Mouse (Mus musculus) liver, embryonic 13.5 days (tissue): ENCODE results near the gene Rps12. TPM values are rescaled to one million over a fixed set of nuclear protein-coding genes. Genes with fewer than 3 reads are reported as not detected.

Experiments used
- ATAC-seq: fragments of 200-750 bp; cut with Nextera tagmentation; 2 replicates; pipeline ENCODE4 v1.8.0; 2017; ENCODE audit warnings: low read depth, mild to moderate bottlenecking, moderate number of reproducible peaks, moderate library complexity
- DNase-seq: peaks from one replicate; pipeline ENCODE4 v3.0.0; 2022
- H3K27ac ChIP-seq: fragments of 300-500 bp; sonication (generic); 2 replicates; pipeline ENCODE4 v1.5.1; 2015; ENCODE audit warnings: moderate library complexity, mild to moderate bottlenecking, inconsistent platforms
- H3K27me3 ChIP-seq: fragments of 300-500 bp; sonication (generic); 2 replicates; pipeline ENCODE4 v1.6.1; 2015; ENCODE audit warnings: mild to moderate bottlenecking, inconsistent platforms
- H3K36me3 ChIP-seq: fragments of 300-500 bp; sonication (generic); 2 replicates; pipeline ENCODE4 v1.6.1; 2015; ENCODE audit warnings: mild to moderate bottlenecking, inconsistent platforms
- H3K4me1 ChIP-seq: fragments of 300-500 bp; sonication (generic); replicated peaks from 2 replicates; pipeline ENCODE4 v1.6.1; 2015; ENCODE audit warnings: inconsistent platforms
- H3K4me2 ChIP-seq: fragments of 300-500 bp; sonication (generic); 2 replicates; pipeline ENCODE4 v1.6.1; 2015; ENCODE audit warnings: inconsistent platforms, mild to moderate bottlenecking, moderate library complexity
- H3K4me3 ChIP-seq: fragments of 300-500 bp; sonication (generic); replicated peaks from 2 replicates; pipeline ENCODE4 v1.5.1; 2015; ENCODE audit warnings: mild to moderate bottlenecking, inconsistent platforms
- H3K9ac ChIP-seq: fragments of 300-500 bp; sonication (generic); 2 replicates; pipeline ENCODE4 v1.6.1; 2015; ENCODE audit warnings: mild to moderate bottlenecking, inconsistent platforms
- H3K9me3 ChIP-seq: fragments of 300-500 bp; sonication (generic); replicated peaks from 2 replicates; pipeline ENCODE4 v1.6.1; 2016; ENCODE audit warnings: inconsistent platforms
- WGBS: fragments of 180-500 bp; shearing (Covaris S2); methylation state at CpG from one replicate; pipeline ENCODE4 v1.1.7; 2015; ENCODE audit not compliant: insufficient replicate concordance; 5-methylcytosine and 5-hydroxymethylcytosine counted together
- polyA plus RNA-seq: library from polyadenylated mRNA; unstranded; fragments of >200 nt; fragmentation: Nextera tagmentation; extraction: Ambion mirVana; gene quantifications from 2 replicates; pipeline ENCODE4 v1.2.1, GENCODE M21; 2015

Gene Rps12
- polyA plus RNA-seq, 1 experiment from 2014 or later, result 206 TPM

DNA sequence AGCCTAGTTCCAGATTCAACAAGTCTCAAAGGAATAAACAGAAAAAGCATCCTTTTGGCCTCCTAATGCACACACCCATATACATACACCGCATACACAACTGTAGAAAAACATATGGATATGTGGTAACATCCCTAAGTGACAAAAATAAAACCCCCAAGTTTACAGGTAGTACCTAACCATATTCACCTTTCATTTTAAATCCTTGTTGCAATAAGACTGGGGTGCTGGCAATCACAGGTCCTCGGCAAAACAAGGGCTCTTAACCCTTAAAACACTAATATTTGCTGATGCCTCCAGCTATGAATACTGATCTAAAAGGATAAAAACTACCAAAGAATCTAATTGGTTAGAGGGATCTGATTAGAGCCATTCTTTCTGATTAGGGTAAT lies 3.6 kb downstream of the Rps12 start:
- no peak for DNase-seq
- H3K27ac ChIP-seq, result peak overlapping the region; percentile 88

DNA sequence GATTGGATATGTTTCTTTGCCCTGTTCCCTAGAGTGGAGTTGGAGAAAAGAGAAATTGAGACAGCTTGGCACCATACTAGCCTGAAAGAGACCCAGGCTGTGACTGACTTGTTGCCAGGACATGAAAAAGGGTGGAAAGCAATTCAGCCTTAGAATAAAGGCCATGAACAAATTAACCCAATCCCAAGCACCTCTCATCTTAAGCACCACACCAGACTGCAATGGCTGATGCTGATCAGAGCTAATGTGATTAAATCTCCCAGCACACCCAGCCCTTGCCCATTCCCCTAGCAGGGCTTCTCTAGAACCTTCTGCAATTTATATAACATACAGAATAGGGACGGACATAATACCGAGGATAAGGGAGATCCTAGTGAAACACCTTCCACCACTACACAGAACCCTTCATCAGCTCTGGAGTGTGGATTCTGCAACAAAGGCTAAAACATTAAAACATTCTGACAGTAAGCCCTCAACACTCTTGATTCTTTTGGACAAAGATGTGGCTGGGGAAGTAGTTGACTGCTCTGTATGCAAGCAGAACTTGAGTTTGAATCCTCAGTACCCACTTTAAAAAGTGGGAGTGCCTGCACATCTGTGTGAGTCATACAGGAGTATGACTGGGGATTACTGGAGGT lies 4.1 kb downstream of the Rps12 start:
- 14% methylated on average over 2 of the region's 2 CpGs for WGBS
- H3K4me2 ChIP-seq, result no peak overlapping the region
- ATAC-seq (peak; percentile 13), DNase-seq (no peak)
- no peaks in the 10 kb centered on the region for H3K9me3 ChIP-seq
- H3K4me1 ChIP-seq, result peaks cover 62% of the 10 kb centered on the region
- H3K36me3 ChIP-seq, result peaks cover 39% of the 10 kb centered on the region
- peak overlapping the region; percentile 88 for H3K27ac ChIP-seq
- H3K4me3 ChIP-seq, result no peak overlapping the region
- H3K9ac ChIP-seq, result 0 out of 2 replicates have a peak overlapping the region, but pooled peaks have one; percentile 23
- H3K27me3 ChIP-seq, result no peaks in the 10 kb centered on the region

More for the DNA sequence above, 3.6 kb downstream of the Rps12 start:
- H3K9me3 ChIP-seq, result no peaks in the 10 kb centered on the region
- peak; percentile 16 for ATAC-seq
- no peaks in the 10 kb centered on the region for H3K27me3 ChIP-seq
- no peak overlapping the region for H3K4me3 ChIP-seq
- no peak overlapping the region for H3K4me2 ChIP-seq
- H3K36me3 ChIP-seq, result peaks cover 39% of the 10 kb centered on the region
- H3K9ac ChIP-seq, result 0 out of 2 replicates have a peak overlapping the region, but pooled peaks have one; percentile 23
- 12% methylated on average over 2 of the region's 2 CpGs for WGBS
- H3K4me1 ChIP-seq, result peaks cover 67% of the 10 kb centered on the region

DNA sequence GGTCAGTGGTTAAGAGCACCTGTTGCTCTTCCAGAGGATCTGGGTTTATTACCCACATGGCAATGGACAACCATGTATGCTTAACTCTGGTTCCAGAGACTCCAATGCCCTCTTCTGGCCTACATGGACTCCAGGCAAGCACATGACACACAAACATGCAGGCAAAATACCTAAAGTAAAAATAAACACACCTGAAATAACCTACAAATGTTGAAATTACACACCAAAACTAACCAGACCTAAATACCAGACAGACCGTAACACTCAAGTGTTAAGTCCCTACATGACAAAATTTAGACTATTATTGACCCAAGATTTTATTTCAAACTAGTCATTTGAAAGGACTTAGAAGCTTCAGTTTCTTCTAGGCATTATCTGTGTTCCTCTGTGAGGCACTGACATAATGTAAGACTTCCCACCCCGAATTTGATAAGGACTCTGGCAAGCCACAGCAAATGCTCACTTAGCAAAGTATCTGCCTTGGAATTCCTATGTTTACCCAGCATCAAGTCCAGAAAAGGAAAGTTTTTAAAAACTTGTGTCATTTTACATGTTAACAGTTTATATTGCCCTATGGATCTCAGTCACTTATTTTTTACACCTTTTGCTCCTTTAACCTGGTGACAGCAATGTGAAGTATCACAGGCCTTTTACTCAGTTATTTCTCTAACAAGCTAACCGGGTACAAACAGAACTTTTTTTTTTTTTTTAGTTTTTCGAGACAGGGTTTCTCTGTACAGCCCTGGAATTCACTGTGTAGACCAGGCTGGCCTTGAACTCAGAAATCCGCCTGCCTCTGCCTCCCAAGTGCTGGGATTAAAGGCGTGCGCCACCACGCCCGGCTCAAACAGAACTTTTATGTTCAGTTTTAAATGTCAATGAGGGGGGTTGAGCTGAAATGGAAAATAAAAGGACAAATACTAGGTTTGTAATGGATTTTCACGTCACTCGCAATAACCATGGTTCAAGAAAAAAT lies 5.0 kb downstream of the Rps12 start:
- Histone ChIP-seq H3K9me3 (no peaks in the 10 kb centered on the region), H3K27me3 (no peaks in the 10 kb centered on the region), H3K27ac (peak overlapping the region; percentile 71), H3K4me2 (no peak overlapping the region), H3K9ac (peak overlapping the region; percentile 2; the same call in 1 of the 2 replicates), H3K4me1 (peaks cover 62% of the 10 kb centered on the region), H3K36me3 (peaks cover 39% of the 10 kb centered on the region), H3K4me3 (no peak overlapping the region)
- ATAC-seq (no peak), DNase-seq (no peak)
- 40% methylated on average over 11 of the region's 11 CpGs for WGBS

DNA sequence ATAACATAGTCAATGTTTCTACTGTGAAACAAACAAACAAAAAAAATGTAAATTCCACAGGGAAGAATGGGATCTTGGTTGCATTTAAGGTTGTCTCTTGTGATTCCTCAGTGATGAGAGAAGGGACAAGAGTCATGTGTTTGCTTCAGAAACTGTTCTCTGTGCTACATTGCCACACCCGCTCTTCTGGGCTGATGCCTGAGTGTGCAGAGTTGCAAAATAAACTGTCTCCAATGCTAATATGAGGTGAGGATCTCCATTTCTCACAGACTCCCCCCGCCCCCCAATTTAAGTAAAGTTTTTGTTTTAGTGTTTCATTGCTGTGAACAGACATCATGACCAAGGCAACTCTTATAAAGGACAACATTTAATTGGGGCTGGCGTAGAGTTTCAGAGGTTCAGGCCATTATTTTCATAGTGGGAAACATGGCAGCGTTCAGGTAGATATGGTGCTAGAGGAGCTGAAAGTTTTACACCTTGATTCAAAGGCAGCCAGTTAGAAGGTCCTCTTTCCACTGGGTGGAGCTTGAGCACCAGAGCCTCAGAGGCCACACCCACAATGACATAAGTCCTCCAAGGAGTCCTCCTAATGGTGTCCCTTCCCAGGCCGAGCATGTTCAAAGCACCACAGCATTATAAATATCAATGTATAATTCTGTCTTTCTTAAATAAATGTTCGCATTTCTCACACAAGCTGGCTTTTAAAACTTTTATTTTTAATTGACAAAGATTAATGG lies 6.4 kb downstream of the Rps12 start:
- no peaks in the 10 kb centered on the region for H3K9me3 ChIP-seq
- WGBS, result 62% methylated on average over 6 of the region's 6 CpGs
- H3K4me3 ChIP-seq, result no peak overlapping the region
- H3K9ac ChIP-seq, result no peak overlapping the region
- no peak overlapping the region for H3K4me2 ChIP-seq
- DNase-seq (no peak), ATAC-seq (peak; percentile 68)
- peaks cover 30% of the 10 kb centered on the region for H3K36me3 ChIP-seq
- no peaks in the 10 kb centered on the region for H3K27me3 ChIP-seq
- peak overlapping the region; percentile 71; the same call in 1 of the 2 replicates for H3K27ac ChIP-seq
- H3K4me1 ChIP-seq, result peaks cover 55% of the 10 kb centered on the region

DNA sequence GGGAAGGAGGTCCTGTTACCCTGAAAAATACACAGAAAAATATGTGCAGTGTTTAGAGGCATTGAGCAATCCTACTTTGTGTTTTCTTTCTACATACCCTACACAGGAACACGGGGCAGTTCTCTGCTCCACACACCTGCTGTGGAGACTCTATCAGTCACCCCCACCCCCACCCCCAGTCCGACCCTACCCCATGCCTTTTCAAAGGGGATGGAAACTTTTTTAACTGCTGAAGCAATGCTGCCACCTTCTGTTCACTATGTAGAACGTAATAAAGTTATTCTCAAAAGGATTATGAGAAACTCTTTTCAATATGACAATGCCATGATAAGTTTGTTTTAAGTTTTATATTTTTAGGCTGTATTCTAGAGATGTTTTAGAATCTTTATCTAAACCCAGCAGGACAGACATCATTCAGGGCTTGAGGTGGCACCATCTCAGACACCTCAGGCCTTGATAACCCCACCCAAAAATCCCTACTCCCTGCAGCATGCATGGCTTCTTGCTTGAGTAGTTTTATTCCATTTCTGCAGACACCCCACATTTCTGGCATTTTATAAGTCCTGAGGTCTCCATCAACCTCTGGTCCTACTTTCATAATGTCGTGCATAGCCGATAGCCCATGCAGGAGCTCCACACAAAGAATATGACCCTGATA lies 9.7 kb downstream of the Rps12 start:
- ATAC-seq, result no peak
- Histone ChIP-seq H3K27me3 (no peaks in the 10 kb centered on the region), H3K4me3 (no peak overlapping the region), H3K27ac (no peak overlapping the region), H3K4me2 (no peak overlapping the region), H3K4me1 (peaks cover 26% of the 10 kb centered on the region), H3K9me3 (no peaks in the 10 kb centered on the region), H3K9ac (no peak overlapping the region), H3K36me3 (no peaks in the 10 kb centered on the region)
- DNase-seq, result no peak
- 33% methylated on average over 5 of the region's 5 CpGs for WGBS

DNA sequence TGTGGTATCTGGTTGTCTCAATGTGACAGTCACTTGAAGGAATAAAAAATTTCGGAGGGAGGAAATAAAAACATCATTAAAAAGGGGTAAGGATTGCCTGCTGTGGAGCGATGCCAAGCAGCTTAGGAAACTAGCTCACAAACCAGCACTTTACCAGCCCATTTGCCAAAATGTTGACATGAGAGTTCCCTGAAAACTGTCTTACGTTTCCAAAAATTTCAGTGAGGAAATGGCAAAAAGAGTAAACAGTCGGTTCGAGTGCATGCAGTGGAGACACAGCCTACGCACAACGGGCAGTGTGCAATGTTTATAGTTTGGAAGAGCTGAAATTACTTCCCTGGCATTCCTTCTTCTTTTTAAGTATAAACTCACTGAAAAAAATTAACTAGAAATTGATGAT lies 32.9 kb downstream of the Rps12 start:
- WGBS, result 63% methylated on average over 7 of the region's 7 CpGs
- Histone ChIP-seq H3K4me3 (no peak overlapping the region), H3K27me3 (no peaks in the 10 kb centered on the region), H3K9me3 (no peaks in the 10 kb centered on the region), H3K9ac (no peak overlapping the region), H3K4me1 (no peaks in the 10 kb centered on the region), H3K36me3 (no peaks in the 10 kb centered on the region), H3K27ac (no peak overlapping the region), H3K4me2 (no peak overlapping the region)
- DNase-seq (no peak), ATAC-seq (no peak)

Other genes starting within 250 kb of the Rps12 start
- 2.1 and 2.9 TPM in 2 replicates for gene Slc18b1, start 9.7 kb upstream of the Rps12 start, polyA plus RNA-seq
- 0.28 and 0.42 TPM in 2 replicates for gene Vnn3, start 64.2 kb upstream of the Rps12 start, polyA plus RNA-seq
- 0.92 and 1.1 TPM in 2 replicates for gene Vnn1, start 107.4 kb upstream of the Rps12 start, polyA plus RNA-seq
- gene Taar1, start 133.1 kb upstream of the Rps12 start, polyA plus RNA-seq, result not detected in 2 replicates
- gene Taar2, start 151.3 kb upstream of the Rps12 start, polyA plus RNA-seq, result not detected in 2 replicates
- gene Taar3, start 162.3 kb upstream of the Rps12 start, polyA plus RNA-seq, result not detected in 2 replicates
- gene Taar4, start 173.2 kb upstream of the Rps12 start, polyA plus RNA-seq, result not detected in 2 replicates
- not detected in 2 replicates for gene Taar5, start 183.4 kb upstream of the Rps12 start, polyA plus RNA-seq
- gene Taar6, start 198.4 kb upstream of the Rps12 start, polyA plus RNA-seq, result not detected in 2 replicates
- not detected in 2 replicates for gene Taar7a, start 206.2 kb upstream of the Rps12 start, polyA plus RNA-seq
- not detected in 2 replicates for gene Taar7b, start 212.7 kb upstream of the Rps12 start, polyA plus RNA-seq
- not detected in 2 replicates for gene Taar7d, start 239.9 kb upstream of the Rps12 start, polyA plus RNA-seq